Mouse (Mus musculus): ENCODE data around the gene Tor2a.

GRCm38 (mm10) chr2:32728463-32728862 lies 28.6 kb upstream of the Tor2a start:
- TF ChIP-seq USF1 (IDR thresholded peaks at IDR 0.05; ENCODE audit: low read depth) = no peak
- no peak for TF ChIP-seq CTCF (IDR thresholded peaks at IDR 0.05; ENCODE audit: control insufficient read depth, insufficient read depth, insufficient read length)
- no peak for TF ChIP-seq MYOG (IDR thresholded peaks at IDR 0.05; ENCODE audit: control insufficient read depth, extremely low read depth, insufficient read length)
- no peak for TF ChIP-seq CEBPB (IDR thresholded peaks at IDR 0.05; ENCODE audit: low read depth)
